Mouse (Mus musculus) kidney, embryonic 14.5 days (tissue): Measurements from ENCODE around the gene Gripap1. TPM values are rescaled to one million over a fixed set of nuclear protein-coding genes. Genes with fewer than 3 reads are reported as not detected.

Experiments used
- ATAC-seq: fragments of 200-750 bp; cut with Nextera tagmentation; 2 replicates; pipeline ENCODE4 v1.8.0; 2017; ENCODE audit warnings: moderate number of reproducible peaks, mild to moderate bottlenecking, moderate TSS enrichment, moderate library complexity; ENCODE audit not compliant: low FRiP score, low TSS enrichment
- H3K27ac ChIP-seq: fragments of 300-500 bp; sonication (generic); 2 replicates; pipeline ENCODE4 v1.5.1; 2014; ENCODE audit warnings: low read depth, mild to moderate bottlenecking, low read length, moderate library complexity, mixed read lengths
- H3K27me3 ChIP-seq: fragments of 300-500 bp; sonication (generic); 2 replicates; pipeline ENCODE4 v1.6.1; 2014; ENCODE audit warnings: mild to moderate bottlenecking, low read length; ENCODE audit not compliant: control insufficient read depth, insufficient read depth
- H3K36me3 ChIP-seq: fragments of 300-500 bp; sonication (generic); 2 replicates; pipeline ENCODE4 v1.6.1; 2014; ENCODE audit warnings: low read length, mixed read lengths; ENCODE audit not compliant: control insufficient read depth, insufficient read depth
- H3K4me1 ChIP-seq: fragments of 300-500 bp; sonication (generic); 2 replicates; pipeline ENCODE4 v1.6.1; 2014; ENCODE audit warnings: low read length, mixed read lengths; ENCODE audit not compliant: control insufficient read depth, insufficient read depth
- H3K4me2 ChIP-seq: fragments of 300-500 bp; sonication (generic); replicated peaks from 2 replicates; pipeline ENCODE4 v1.6.1; 2014; ENCODE audit warnings: low read depth, mild to moderate bottlenecking, low read length
- H3K4me3 ChIP-seq: fragments of 300-500 bp; sonication (generic); 2 replicates; pipeline ENCODE4 v1.5.1; 2014; ENCODE audit warnings: mild to moderate bottlenecking, low read length
- H3K9ac ChIP-seq: fragments of 300-500 bp; sonication (generic); 2 replicates; pipeline ENCODE4 v1.6.1; 2014; ENCODE audit warnings: low read depth, mild to moderate bottlenecking, low read length, moderate library complexity
- H3K9me3 ChIP-seq: fragments of 300-500 bp; sonication (generic); 2 replicates; pipeline ENCODE4 v1.6.1; 2016; ENCODE audit warnings: low read length; ENCODE audit not compliant: control insufficient read depth
- WGBS: fragments of 180-500 bp; shearing (Covaris S2); extraction: QIAGEN DNeasy Blood & Tissue Kit; methylation state at CpG from one replicate; pipeline ENCODE4 v1.1.7; 2014; 5-methylcytosine and 5-hydroxymethylcytosine counted together
- polyA plus RNA-seq: library from polyadenylated mRNA; unstranded; fragments of >200 nt; fragmentation: Nextera tagmentation; extraction: Ambion mirVana; gene quantifications from 2 replicates; pipeline ENCODE4 v1.2.1, GENCODE M21; 2014

Gene Gripap1
- polyA plus RNA-seq, 1 experiment from 2014 or later = 35.8 TPM

DNA sequence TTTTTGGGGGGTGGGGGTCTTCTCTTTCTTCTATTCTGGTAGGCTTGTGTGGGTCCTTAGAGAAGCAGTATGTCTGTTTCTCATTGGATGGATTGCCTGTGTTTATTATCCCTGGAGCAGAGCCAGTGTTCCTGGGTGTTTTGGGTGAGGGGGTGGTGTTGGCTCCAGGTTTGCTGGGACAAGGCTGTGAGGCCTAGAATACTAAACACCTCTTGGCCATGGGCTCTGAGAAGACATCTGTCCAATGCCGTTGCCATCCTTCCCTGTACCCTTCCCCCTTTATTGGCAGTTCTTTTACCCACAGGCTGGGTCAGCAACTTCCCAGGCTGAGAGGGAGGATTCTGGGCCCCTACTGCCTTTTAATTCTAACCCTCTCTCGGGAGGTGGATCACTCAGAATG is 58.3 kb downstream of the Gripap1 start:
- no peaks in the 10 kb centered on the region for H3K4me1 ChIP-seq
- H3K9me3 ChIP-seq = no peaks in the 10 kb centered on the region
- WGBS = 86% methylated on average over 2 of the region's 2 CpGs
- no peak overlapping the region for H3K9ac ChIP-seq
- H3K27me3 ChIP-seq = no peaks in the 10 kb centered on the region
- no peak overlapping the region for H3K4me2 ChIP-seq
- no peaks in the 10 kb centered on the region; the same call in 1 of the 2 replicates for H3K36me3 ChIP-seq
- H3K27ac ChIP-seq = no peak overlapping the region
- H3K4me3 ChIP-seq = no peak overlapping the region
- no peak for ATAC-seq

DNA sequence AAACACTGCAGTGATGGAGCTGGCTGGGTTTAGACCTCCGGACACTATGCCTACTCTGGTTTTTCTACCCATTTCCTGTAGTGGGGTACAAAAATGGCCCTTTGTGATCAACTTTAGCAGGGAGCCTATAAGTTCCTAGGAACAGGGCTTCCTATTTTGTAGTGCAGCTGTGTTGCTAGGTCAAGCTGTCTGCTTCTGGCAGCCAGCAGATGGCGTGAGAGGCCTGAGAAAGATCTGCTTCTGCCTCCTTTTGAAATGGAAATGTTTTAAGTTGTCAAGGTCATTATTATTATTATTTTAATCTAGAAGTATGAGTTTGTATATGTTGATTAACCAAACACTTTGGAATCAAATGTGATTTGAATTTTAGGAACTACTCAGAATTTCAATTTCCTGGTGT is 65.0 kb downstream of the Gripap1 start:
- Histone ChIP-seq H3K27ac (no peak overlapping the region), H3K4me3 (no peak overlapping the region), H3K9ac (no peak overlapping the region), H3K9me3 (no peaks in the 10 kb centered on the region), H3K36me3 (peaks cover 5% of the 10 kb centered on the region; the same call in 1 of the 2 replicates), H3K27me3 (no peaks in the 10 kb centered on the region), H3K4me1 (no peaks in the 10 kb centered on the region), H3K4me2 (no peak overlapping the region)
- WGBS = 40% methylated on average over 2 of the region's 2 CpGs
- no peak for ATAC-seq

DNA sequence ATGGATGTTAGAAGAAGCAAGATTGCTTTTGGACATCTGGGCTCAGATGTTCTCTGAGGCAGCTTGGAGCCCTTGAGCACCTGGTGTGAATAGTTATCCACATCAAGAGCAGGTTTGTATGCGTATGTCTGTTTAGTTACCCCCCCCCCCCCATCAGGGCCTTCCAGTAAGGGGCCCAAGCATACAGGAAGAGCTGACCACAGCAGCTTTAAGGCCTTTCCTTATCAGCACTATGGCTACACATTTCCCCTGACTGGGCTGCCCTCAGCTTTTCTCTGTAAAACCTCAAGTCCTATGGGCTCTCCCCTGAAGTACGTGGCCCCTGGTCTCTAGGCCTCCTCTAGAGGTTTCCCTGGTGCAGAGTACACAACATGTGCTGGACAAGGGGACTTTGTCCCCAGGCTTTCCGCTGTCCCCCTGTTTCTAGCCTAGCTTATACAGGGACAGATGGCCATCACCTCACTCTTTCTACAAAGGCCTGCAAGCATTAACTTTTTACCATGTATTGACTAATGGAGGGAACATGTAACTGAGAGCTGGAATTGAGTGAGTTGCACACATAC is 69.7 kb downstream of the Gripap1 start:
- 85% methylated on average over 3 of the region's 3 CpGs for WGBS
- no peaks in the 10 kb centered on the region for H3K9me3 ChIP-seq
- H3K4me3 ChIP-seq = no peak overlapping the region
- H3K27me3 ChIP-seq = no peaks in the 10 kb centered on the region
- H3K36me3 ChIP-seq = peaks cover 5% of the 10 kb centered on the region; the same call in 1 of the 2 replicates
- H3K9ac ChIP-seq = no peak overlapping the region
- H3K4me1 ChIP-seq = no peaks in the 10 kb centered on the region
- ATAC-seq = no peak
- no peak overlapping the region for H3K4me2 ChIP-seq
- no peak overlapping the region for H3K27ac ChIP-seq

DNA sequence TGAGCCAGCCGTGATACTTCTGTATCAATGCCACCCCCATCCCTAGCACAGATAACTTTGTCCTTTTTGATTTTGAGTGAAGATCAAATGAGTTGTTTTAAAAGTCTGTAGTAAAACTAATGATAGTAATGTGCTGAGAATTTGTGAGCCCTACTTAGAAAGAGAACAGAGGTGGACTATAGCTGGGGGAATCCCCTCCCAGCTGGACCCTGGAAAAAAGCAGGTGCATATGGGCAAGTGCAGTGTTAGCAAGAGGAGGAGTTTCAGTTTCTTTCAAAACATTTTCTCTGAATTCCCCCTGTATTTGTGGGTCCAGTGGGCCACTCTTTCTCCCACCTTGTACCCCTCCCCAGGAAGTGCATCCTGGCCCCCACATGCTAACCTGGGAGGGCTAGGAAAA is 73.6 kb downstream of the Gripap1 start:
- Histone ChIP-seq H3K9ac (no peak overlapping the region), H3K9me3 (no peaks in the 10 kb centered on the region), H3K27ac (no peak overlapping the region), H3K36me3 (peaks cover 6% of the 10 kb centered on the region; the same call in 1 of the 2 replicates), H3K4me2 (no peak overlapping the region), H3K4me1 (no peaks in the 10 kb centered on the region), H3K27me3 (no peaks in the 10 kb centered on the region), H3K4me3 (no peak overlapping the region)
- WGBS = 95% methylated on average over 1 of the region's 1 CpGs
- no peak for ATAC-seq

DNA sequence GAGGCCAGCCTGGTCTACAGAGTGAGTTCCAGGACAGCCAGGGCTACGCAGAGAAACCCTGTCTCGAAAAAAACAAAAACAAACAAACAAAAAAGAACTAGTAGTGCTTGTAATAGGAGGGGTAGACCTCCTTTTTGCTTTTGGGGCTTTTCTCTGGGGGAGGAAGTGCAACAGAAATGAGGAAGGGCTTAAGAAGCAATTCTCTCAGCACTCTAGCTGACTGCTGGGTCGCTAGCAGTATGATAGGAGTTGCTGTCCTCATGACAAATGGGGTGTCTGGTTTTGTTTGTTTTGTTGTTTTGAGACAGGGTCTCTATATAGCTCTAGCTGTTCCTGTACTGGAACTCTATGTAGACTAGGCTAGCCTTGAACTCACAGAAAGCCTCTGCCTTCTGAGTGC is 75.0 kb downstream of the Gripap1 start:
- Histone ChIP-seq H3K27ac (no peak overlapping the region), H3K9me3 (no peaks in the 10 kb centered on the region), H3K27me3 (no peaks in the 10 kb centered on the region), H3K4me1 (no peaks in the 10 kb centered on the region), H3K4me2 (no peak overlapping the region), H3K4me3 (no peak overlapping the region), H3K36me3 (peaks cover 8% of the 10 kb centered on the region; the same call in 1 of the 2 replicates), H3K9ac (no peak overlapping the region)
- 69% methylated on average over 3 of the region's 3 CpGs for WGBS
- ATAC-seq = no peak

DNA sequence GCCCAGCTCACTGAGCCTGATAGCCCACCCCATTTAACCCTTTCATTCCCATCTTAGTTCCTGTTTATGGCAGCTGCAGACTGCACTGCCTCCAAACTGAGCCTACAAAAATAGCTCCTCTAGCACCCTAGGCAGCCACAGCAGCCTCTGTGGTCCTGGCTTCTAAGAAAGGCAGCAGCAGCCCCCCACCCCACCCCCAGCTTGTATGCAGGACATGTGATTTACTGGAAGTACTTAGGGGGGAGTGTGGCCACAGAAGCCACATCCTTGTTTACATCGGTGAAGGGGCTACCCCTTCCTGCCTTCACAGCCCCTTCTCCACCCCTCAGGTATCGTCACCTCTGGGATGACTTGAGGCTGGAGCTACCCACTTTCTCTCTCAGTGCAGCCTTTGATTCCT is 75.8 kb downstream of the Gripap1 start:
- peaks cover 8% of the 10 kb centered on the region; the same call in 1 of the 2 replicates for H3K36me3 ChIP-seq
- no peak for ATAC-seq
- no peaks in the 10 kb centered on the region for H3K9me3 ChIP-seq
- no peak overlapping the region for H3K4me2 ChIP-seq
- WGBS = 58% methylated on average over 2 of the region's 2 CpGs
- no peaks in the 10 kb centered on the region for H3K27me3 ChIP-seq
- H3K27ac ChIP-seq = no peak overlapping the region
- no peak overlapping the region for H3K9ac ChIP-seq
- H3K4me3 ChIP-seq = no peak overlapping the region
- H3K4me1 ChIP-seq = no peaks in the 10 kb centered on the region

DNA sequence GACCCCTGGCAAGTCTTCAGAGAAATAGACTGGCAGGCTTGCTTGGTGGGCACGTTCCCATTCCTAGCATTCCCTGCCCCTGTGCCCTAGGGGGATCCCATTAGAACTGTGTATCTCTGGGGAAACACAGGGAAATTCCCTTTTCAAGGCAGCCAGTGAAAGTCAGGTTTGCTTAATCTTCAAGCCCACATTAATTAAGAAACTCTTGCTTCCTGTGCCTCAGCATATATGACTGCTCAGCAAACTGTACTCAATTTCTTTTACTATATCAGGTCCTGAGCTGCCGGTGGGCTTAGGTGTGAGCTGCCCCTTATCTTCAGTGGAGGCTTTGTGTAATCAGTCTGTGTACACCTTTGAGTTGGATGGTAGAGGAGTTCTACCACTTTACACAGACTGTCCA is 76.2 kb downstream of the Gripap1 start:
- Histone ChIP-seq H3K9me3 (no peaks in the 10 kb centered on the region), H3K4me2 (no peak overlapping the region), H3K4me3 (no peak overlapping the region), H3K36me3 (peaks cover 8% of the 10 kb centered on the region; the same call in 1 of the 2 replicates), H3K9ac (no peak overlapping the region), H3K27me3 (no peaks in the 10 kb centered on the region), H3K4me1 (no peaks in the 10 kb centered on the region), H3K27ac (no peak overlapping the region)
- ATAC-seq = no peak
- 74% methylated on average over 2 of the region's 2 CpGs for WGBS

DNA sequence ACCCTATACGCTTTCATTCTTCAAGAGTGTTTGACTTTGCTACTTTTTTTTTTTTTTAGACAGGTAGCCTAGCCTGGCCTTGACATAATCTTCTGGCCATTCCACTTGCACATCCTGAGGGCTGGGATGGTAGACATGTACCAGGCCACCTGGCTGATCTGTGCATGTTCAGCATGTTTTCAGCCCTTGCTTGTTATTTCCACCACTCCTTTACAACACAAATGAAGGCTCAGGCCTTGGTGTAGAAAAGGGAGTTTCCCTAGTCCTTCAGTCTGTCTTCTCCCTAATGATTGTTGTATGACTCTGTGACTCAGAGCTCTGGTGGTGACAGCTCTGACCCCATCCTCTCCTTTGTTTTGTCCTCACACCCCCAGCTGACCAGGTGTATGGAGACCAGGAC is 77.6 kb downstream of the Gripap1 start:
- Histone ChIP-seq H3K4me1 (no peaks in the 10 kb centered on the region), H3K36me3 (peaks cover 15% of the 10 kb centered on the region; the same call in 1 of the 2 replicates), H3K27ac (no peak overlapping the region), H3K9ac (no peak overlapping the region), H3K27me3 (no peaks in the 10 kb centered on the region), H3K4me2 (no peak overlapping the region), H3K4me3 (no peak overlapping the region), H3K9me3 (no peaks in the 10 kb centered on the region)
- ATAC-seq = no peak
- 100% methylated on average over 1 of the region's 1 CpGs for WGBS

DNA sequence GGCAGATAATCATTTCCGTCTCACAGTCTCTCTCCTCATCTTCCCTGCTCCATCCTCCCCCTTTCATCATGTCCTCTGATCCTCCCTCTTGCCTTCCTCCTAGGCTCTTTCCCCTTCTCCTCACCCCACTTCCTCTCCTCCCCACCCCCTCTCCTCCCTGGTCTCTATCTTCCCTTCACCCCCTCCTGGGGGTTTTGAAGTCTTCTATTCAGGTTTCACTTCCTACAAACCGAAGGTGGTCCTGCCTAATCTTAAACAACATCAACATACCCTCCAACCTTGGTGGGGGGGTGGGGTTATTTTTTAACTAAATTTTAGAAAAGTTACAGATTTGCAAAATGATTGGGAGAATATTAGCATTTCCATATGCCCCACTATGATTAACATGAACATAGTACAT is 78.9 kb downstream of the Gripap1 start:
- H3K9ac ChIP-seq = no peak overlapping the region
- WGBS = 52% methylated on average over 2 of the region's 2 CpGs
- peaks cover 23% of the 10 kb centered on the region; the same call in 1 of the 2 replicates for H3K36me3 ChIP-seq
- no peaks in the 10 kb centered on the region for H3K9me3 ChIP-seq
- no peaks in the 10 kb centered on the region for H3K27me3 ChIP-seq
- H3K4me2 ChIP-seq = no peak overlapping the region
- H3K27ac ChIP-seq = no peak overlapping the region
- H3K4me3 ChIP-seq = no peak overlapping the region
- no peaks in the 10 kb centered on the region for H3K4me1 ChIP-seq
- ATAC-seq = no peak
